In the genomic region with DNA sequence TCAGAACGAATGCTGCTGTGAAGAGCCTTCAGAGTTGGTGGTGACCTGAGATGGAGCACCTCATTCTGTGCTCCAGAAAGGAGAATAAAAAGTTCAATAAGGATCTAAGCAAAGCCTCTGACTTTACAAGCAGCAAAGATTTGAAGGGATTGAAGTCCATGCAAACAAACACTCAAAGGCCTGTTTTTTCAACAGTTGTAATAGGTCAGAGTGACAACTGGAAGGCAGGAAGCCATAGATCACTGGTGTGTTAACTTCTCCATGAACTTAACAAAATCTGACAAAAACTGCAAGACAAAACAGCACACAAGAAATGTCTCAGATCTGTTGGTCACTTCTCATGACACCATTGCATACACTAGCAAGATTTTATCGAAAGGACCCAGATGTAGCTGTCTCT, we compare ENCODE assay signal across 27 mouse cellular contexts. TPM values are rescaled to one million over a fixed set of nuclear protein-coding genes. Genes with fewer than 3 reads are reported as not detected.
DNase-seq lines count a peak whose midpoint lies in the region; ATAC-seq and TF ChIP-seq lines count a peak whose summit lies in the region.
"Had no signal": no experiment of that assay in that cellular context is flagged by ENCODE, and none has a peak within 500 bp of the region (broad histone marks: within the 10 kb centered on the region; RNA-seq: fewer than 3 reads in every experiment).

A gene (minus strand): TSS at position 85 of the 400 bp plus-strand sequence.

- H3K27me3 ChIP-seq in kidney, embryonic 14.5 days (ENCODE audit: control insufficient read depth, insufficient read depth, low read length): no peaks in the 10 kb centered on the region
- H3K27me3 ChIP-seq in kidney, adult 2 months (replicated peaks; ENCODE audit: control insufficient read depth, insufficient read depth, low read length): no peaks in the 10 kb centered on the region
- no peaks in the 10 kb centered on the region for H3K27me3 ChIP-seq in liver, adult 2 months (ENCODE audit: control insufficient read depth, insufficient read depth, low read length)
- no peaks in the 10 kb centered on the region for H3K27me3 ChIP-seq in liver, embryonic 12.5 days (replicated peaks)
- H3K27me3 ChIP-seq in intestine, postnatal 0 days (replicated peaks; ENCODE audit: control insufficient read depth, insufficient read depth, low read length): no peaks in the 10 kb centered on the region
- H3K27me3 ChIP-seq in stomach, embryonic 16.5 days (ENCODE audit: control insufficient read depth, insufficient read depth, low read length): no peaks in the 10 kb centered on the region
- no peaks in the 10 kb centered on the region for H3K27me3 ChIP-seq in hindbrain, embryonic 16.5 days (replicated peaks; ENCODE audit: control insufficient read depth, insufficient read depth, low read length)
- no peaks in the 10 kb centered on the region for H3K27me3 ChIP-seq in cerebellum, adult 2 months (ENCODE audit: control insufficient read depth, insufficient read depth, low read length)
- H3K27me3 ChIP-seq: embryonic facial prominence, embryonic 13.5 days; forebrain, embryonic 12.5 days; heart, embryonic 15.5 days had no signal

- DNase-seq in kidney, adult 2 months: no peak
- peak; percentile 94 for DNase-seq in liver, adult 2 months (ENCODE audit: extremely low read depth, low read depth, low spot score)
- no peak for DNase-seq in cerebellum, adult 2 months
- DNase-seq: adrenal gland, postnatal 14 days; B cell, adult 2 months; cerebellum, adult 11-12 months; cerebellum, adult 9-11 months; cerebellum, postnatal 36 days; gastrocnemius, postnatal 14 days; heart, adult 2 months; heart, postnatal 14 days had no signal

- 65% methylated on average over 2 of the region's 2 CpGs for WGBS in kidney, embryonic 14.5 days
- WGBS in kidney, adult 2 months: 76% methylated on average over 2 of the region's 2 CpGs
- 63% methylated on average over 2 of the region's 2 CpGs for WGBS in liver, adult 2 months
- WGBS in liver, embryonic 12.5 days (ENCODE audit: insufficient replicate concordance): 83% methylated on average over 2 of the region's 2 CpGs
- 78% methylated on average over 2 of the region's 2 CpGs for WGBS in intestine, postnatal 0 days
- 81% methylated on average over 2 of the region's 2 CpGs for WGBS in stomach, embryonic 16.5 days
- WGBS in hindbrain, embryonic 16.5 days: 95% methylated on average over 2 of the region's 2 CpGs
- 92% methylated on average over 2 of the region's 2 CpGs for WGBS in cerebellum, adult 2 months

- TF ChIP-seq POLR2A in kidney, adult 2 months (IDR thresholded peaks at IDR 0.05; ENCODE audit: low read depth, low read length): no peak
- no peak for TF ChIP-seq POLR2A in liver, adult 2 months (IDR thresholded peaks at IDR 0.05; ENCODE audit: extremely low read depth, insufficient read depth, low read length)
- no peak for TF ChIP-seq POLR2A in cerebellum, adult 2 months (IDR thresholded peaks at IDR 0.05; ENCODE audit: borderline replicate concordance, insufficient read depth, low read length)

- H3K4me3 ChIP-seq in kidney, embryonic 14.5 days (ENCODE audit: low read length): no peak within 1 kb of the TSS
- no peak within 1 kb of the TSS for H3K4me3 ChIP-seq in kidney, adult 2 months (ENCODE audit: insufficient read depth, low read depth, low read length)
- H3K4me3 ChIP-seq in liver, adult 2 months (ENCODE audit: insufficient read depth, low read depth, low read length): no peak within 1 kb of the TSS
- no peak within 1 kb of the TSS for H3K4me3 ChIP-seq in liver, embryonic 12.5 days
- H3K4me3 ChIP-seq in intestine, postnatal 0 days (ENCODE audit: low read depth, low read length): no peak within 1 kb of the TSS
- no peak within 1 kb of the TSS for H3K4me3 ChIP-seq in stomach, embryonic 16.5 days (replicated peaks; ENCODE audit: low read length)
- no peak within 1 kb of the TSS for H3K4me3 ChIP-seq in hindbrain, embryonic 16.5 days (ENCODE audit: low read length)
- no peak within 1 kb of the TSS for H3K4me3 ChIP-seq in cerebellum, adult 2 months (replicated peaks; ENCODE audit: insufficient read depth, low read depth, low read length)
- H3K4me3 ChIP-seq: embryonic facial prominence, embryonic 13.5 days; forebrain, embryonic 12.5 days; heart, adult 2 months; heart, embryonic 15.5 days had no signal

- peak; percentile 71; the same call in 1 of the 2 replicates for ATAC-seq in kidney, embryonic 14.5 days (ENCODE audit: low FRiP score, low TSS enrichment)
- no peak for ATAC-seq in liver, embryonic 12.5 days
- ATAC-seq in intestine, postnatal 0 days: peak; percentile 40; the same call in 1 of the 2 replicates
- ATAC-seq in stomach, embryonic 16.5 days (ENCODE audit: insufficient read depth, low FRiP score): no peak
- ATAC-seq in hindbrain, embryonic 16.5 days: no peak
- ATAC-seq: activated CD4-positive, CD25-positive, alpha-beta regulatory T cell, adult 4 months; CD4-positive, CD25-positive, alpha-beta regulatory T cell, adult 4 months; forebrain, embryonic 16.5 days had no signal

- H3K9me3 ChIP-seq in kidney, embryonic 14.5 days (ENCODE audit: control insufficient read depth, low read length): no peaks in the 10 kb centered on the region
- H3K9me3 ChIP-seq in liver, embryonic 12.5 days (replicated peaks): no peaks in the 10 kb centered on the region
- no peaks in the 10 kb centered on the region for H3K9me3 ChIP-seq in intestine, postnatal 0 days (ENCODE audit: control insufficient read depth)
- H3K9me3 ChIP-seq in stomach, embryonic 16.5 days (replicated peaks; ENCODE audit: control insufficient read depth, low read length): no peaks in the 10 kb centered on the region
- no peaks in the 10 kb centered on the region for H3K9me3 ChIP-seq in hindbrain, embryonic 16.5 days (ENCODE audit: control insufficient read depth, low read length)
- H3K9me3 ChIP-seq: embryonic facial prominence, embryonic 13.5 days; forebrain, embryonic 12.5 days; heart, embryonic 15.5 days had no signal

- no peak within 1 kb of the TSS for H3K9ac ChIP-seq in kidney, embryonic 14.5 days (ENCODE audit: low read depth, low read length)
- H3K9ac ChIP-seq in liver, adult 2 months (ENCODE audit: low read depth, low read length): peak within 1 kb of the TSS; percentile 42; the same call in 1 of the 2 replicates
- no peak within 1 kb of the TSS for H3K9ac ChIP-seq in liver, embryonic 12.5 days
- no peak within 1 kb of the TSS for H3K9ac ChIP-seq in intestine, postnatal 0 days (ENCODE audit: low read depth, low read length)
- no peak within 1 kb of the TSS for H3K9ac ChIP-seq in stomach, embryonic 16.5 days (ENCODE audit: low read length)
- H3K9ac ChIP-seq in hindbrain, embryonic 16.5 days (ENCODE audit: low read depth, low read length): no peak within 1 kb of the TSS
- H3K9ac ChIP-seq: embryonic facial prominence, embryonic 13.5 days; forebrain, embryonic 12.5 days; heart, embryonic 15.5 days had no signal

- H3K4me2 ChIP-seq in kidney, embryonic 14.5 days (replicated peaks; ENCODE audit: low read depth, low read length): no peak within 1 kb of the TSS
- no peak within 1 kb of the TSS for H3K4me2 ChIP-seq in liver, embryonic 12.5 days
- no peak within 1 kb of the TSS for H3K4me2 ChIP-seq in intestine, postnatal 0 days (replicated peaks; ENCODE audit: low read depth)
- no peak within 1 kb of the TSS for H3K4me2 ChIP-seq in stomach, embryonic 16.5 days (ENCODE audit: low read depth, low read length)
- no peak within 1 kb of the TSS for H3K4me2 ChIP-seq in hindbrain, embryonic 16.5 days (ENCODE audit: low read length)
- H3K4me2 ChIP-seq: embryonic facial prominence, embryonic 13.5 days; forebrain, embryonic 12.5 days; heart, embryonic 11.5 days; heart, embryonic 15.5 days had no signal

- H3K4me1 ChIP-seq in kidney, embryonic 14.5 days (ENCODE audit: control insufficient read depth, insufficient read depth, low read length): no peaks in the 10 kb centered on the region
- peaks cover 7% of the 10 kb centered on the region; the same call in 1 of the 2 replicates for H3K4me1 ChIP-seq in kidney, adult 2 months (ENCODE audit: control insufficient read depth, insufficient read depth, low read length)
- peaks cover 4% of the 10 kb centered on the region; the same call in 1 of the 2 replicates for H3K4me1 ChIP-seq in liver, adult 2 months (ENCODE audit: control insufficient read depth, insufficient read depth, low read length)
- no peaks in the 10 kb centered on the region for H3K4me1 ChIP-seq in liver, embryonic 12.5 days
- no peaks in the 10 kb centered on the region for H3K4me1 ChIP-seq in intestine, postnatal 0 days (replicated peaks; ENCODE audit: control insufficient read depth, insufficient read depth, low read length)
- no peaks in the 10 kb centered on the region for H3K4me1 ChIP-seq in stomach, embryonic 16.5 days (ENCODE audit: control insufficient read depth, insufficient read depth, low read length)
- H3K4me1 ChIP-seq in hindbrain, embryonic 16.5 days (ENCODE audit: control insufficient read depth, insufficient read depth, low read depth, low read length): no peaks in the 10 kb centered on the region
- H3K4me1 ChIP-seq in cerebellum, adult 2 months (ENCODE audit: control insufficient read depth, insufficient read depth, low read length): no peaks in the 10 kb centered on the region
- H3K4me1 ChIP-seq: embryonic facial prominence, embryonic 13.5 days; forebrain, embryonic 12.5 days; heart, embryonic 15.5 days had no signal

- no peak for TF ChIP-seq CTCF in kidney, adult 2 months (conservative IDR thresholded peaks at IDR 0.05; ENCODE audit: insufficient read depth, insufficient read length, low read depth, low read length)
- no peak for TF ChIP-seq CTCF in liver, adult 2 months (IDR thresholded peaks at IDR 0.05; ENCODE audit: low read depth, low read length)
- no peak for TF ChIP-seq CTCF in intestine, postnatal 0 days (IDR thresholded peaks at IDR 0.05; ENCODE audit: low read depth)
- no peak for TF ChIP-seq CTCF in cerebellum, adult 2 months (IDR thresholded peaks at IDR 0.05; ENCODE audit: borderline replicate concordance, insufficient read depth, low read depth, low read length)

- no peaks in the 10 kb centered on the region; the same call in 1 of the 2 replicates for H3K79me2 ChIP-seq in liver, adult 2 months (ENCODE audit: control insufficient read depth, insufficient read depth, low read length)

- H3K36me3 ChIP-seq in kidney, embryonic 14.5 days (ENCODE audit: control insufficient read depth, insufficient read depth, low read length): no peaks in the 10 kb centered on the region
- no peaks in the 10 kb centered on the region for H3K36me3 ChIP-seq in kidney, adult 2 months (ENCODE audit: control insufficient read depth, insufficient read depth, low read length)
- H3K36me3 ChIP-seq in liver, adult 2 months (ENCODE audit: control insufficient read depth, insufficient read depth, low read length): no peaks in the 10 kb centered on the region
- no peaks in the 10 kb centered on the region for H3K36me3 ChIP-seq in liver, embryonic 12.5 days
- no peaks in the 10 kb centered on the region for H3K36me3 ChIP-seq in intestine, postnatal 0 days (ENCODE audit: control insufficient read depth, insufficient read depth)
- H3K36me3 ChIP-seq in stomach, embryonic 16.5 days (ENCODE audit: control insufficient read depth, insufficient read depth, low read length): no peaks in the 10 kb centered on the region
- no peaks in the 10 kb centered on the region for H3K36me3 ChIP-seq in hindbrain, embryonic 16.5 days (ENCODE audit: control insufficient read depth, insufficient read depth, low read length)
- H3K36me3 ChIP-seq: embryonic facial prominence, embryonic 13.5 days; forebrain, embryonic 12.5 days; G1E; heart, embryonic 15.5 days had no signal

- no peak within 1 kb of the TSS for H3K27ac ChIP-seq in kidney, embryonic 14.5 days (ENCODE audit: low read depth, low read length)
- no peak within 1 kb of the TSS for H3K27ac ChIP-seq in kidney, adult 2 months (ENCODE audit: insufficient read depth, low read depth, low read length)
- H3K27ac ChIP-seq in liver, adult 2 months (replicated peaks; ENCODE audit: insufficient read depth, low read depth, low read length): peak within 1 kb of the TSS; percentile 94
- H3K27ac ChIP-seq in liver, embryonic 12.5 days: no peak within 1 kb of the TSS
- no peak within 1 kb of the TSS for H3K27ac ChIP-seq in intestine, postnatal 0 days (ENCODE audit: low read depth, low read length)
- no peak within 1 kb of the TSS for H3K27ac ChIP-seq in stomach, embryonic 16.5 days (ENCODE audit: low read length)
- no peak within 1 kb of the TSS for H3K27ac ChIP-seq in hindbrain, embryonic 16.5 days (ENCODE audit: low read depth, low read length)
- no peak within 1 kb of the TSS for H3K27ac ChIP-seq in cerebellum, adult 2 months (ENCODE audit: insufficient read depth, low read length)
- H3K27ac ChIP-seq: embryonic facial prominence, embryonic 13.5 days; forebrain, embryonic 12.5 days; heart, adult 2 months; heart, embryonic 15.5 days had no signal

RNA-seq across cellular contexts. Expression of the gene that starts here (rescaled TPM):
- 1.1 and 1.6 TPM in 2 replicates for polyA plus RNA-seq in kidney, embryonic 14.5 days (2014; fragmentation: Nextera tagmentation; extraction: Ambion mirVana)
- 0.72 and 0.92 TPM in 2 replicates for polyA plus RNA-seq in kidney, adult 2 months (2012; rRNA removed)
- total RNA-seq in liver, adult 2 months (2014; rRNA removed): 21.9 and 36.1 TPM in 2 replicates
- polyA plus RNA-seq in liver, adult 2 months (2012; rRNA removed): 1.9 and 3.7 TPM in 2 replicates
- 0.48 and 0.64 TPM in 2 replicates for polyA plus RNA-seq in liver, embryonic 12.5 days (2016; fragmentation: Nextera tagmentation; extraction: Ambion mirVana)
- polyA plus RNA-seq in intestine, postnatal 0 days (2015; fragmentation: Nextera tagmentation; extraction: Ambion mirVana): 279 and 297 TPM in 2 replicates
- 26.6 and 32.3 TPM in 2 replicates for polyA plus RNA-seq in stomach, embryonic 16.5 days (2015; fragmentation: Nextera tagmentation; extraction: Ambion mirVana)
- not detected in 2 replicates for polyA plus RNA-seq in hindbrain, embryonic 16.5 days (2015; fragmentation: Nextera tagmentation; extraction: Ambion mirVana)
- polyA plus RNA-seq in cerebellum, adult 2 months (2012; rRNA removed): not detected in 2 replicates
- total RNA-seq: adrenal gland, adult 18-20 months; gastrocnemius, adult 18-20 months; gastrocnemius, postnatal 14 days; heart, adult 2 months; heart, postnatal 14 days; hematopoietic stem cell, adult 5-6 weeks had no signal
- polyA plus RNA-seq: activated CD4-positive, CD25-positive, alpha-beta regulatory T cell, adult 4 months; CD4-positive, CD25-positive, alpha-beta regulatory T cell, adult 4 months; embryonic facial prominence, embryonic 13.5 days; forebrain, embryonic 12.5 days; forebrain, embryonic 16.5 days; G1E; heart, embryonic 11.5 days; heart, embryonic 15.5 days had no signal

Comparison
In these comparisons a context has a peak if more than half of its experiments do, and no peak if none do; other contexts are left out.
1. ATAC-seq: peak in kidney, embryonic 14.5 days (single experiment) and intestine, postnatal 0 days (single experiment); none in liver, embryonic 12.5 days (single experiment), stomach, embryonic 16.5 days (single experiment) and hindbrain, embryonic 16.5 days (single experiment).